Mouse (Mus musculus) CH12.LX (cell line): ENCODE measurements around the gene Nos1ap. TPM values are rescaled to one million over a fixed set of nuclear protein-coding genes. Genes with fewer than 3 reads are reported as not detected.

Experiments used
- DNase-seq: peaks from one replicate; pipeline ENCODE4 v3.0.0-alpha.2; 2013; ENCODE audit errors: extremely low read depth
- H3K27ac ChIP-seq: 2 replicates; pipeline ENCODE4 v1.5.1; 2012; ENCODE audit warnings: low read depth, mild to moderate bottlenecking, control low read depth, moderate library complexity; ENCODE audit not compliant: insufficient read depth
- H3K27me3 ChIP-seq: replicated peaks from 2 replicates; pipeline ENCODE3; 2012; ENCODE audit warnings: inconsistent platforms
- H3K36me3 ChIP-seq, 2 experiments: replicated peaks in 1 of 2; 2 replicates each; pipeline versions ENCODE3 to v1.6.1; 2012; ENCODE audit warnings: inconsistent platforms in 1 of 2, low read length in 1 of 2, mild to moderate bottlenecking in 1 of 2, mixed read lengths in 1 of 2, moderate library complexity in 1 of 2; ENCODE audit not compliant: control insufficient read depth in 1 of 2, insufficient read depth in 1 of 2
- H3K4me1 ChIP-seq, 2 experiments: 2 replicates each; pipeline ENCODE4 v1.6.1; 2012; ENCODE audit warnings: inconsistent platforms in 1 of 2, moderate library complexity in 1 of 2; ENCODE audit not compliant: insufficient read depth in 2 of 2, control insufficient read depth in 1 of 2
- H3K4me2 ChIP-seq: 2 replicates; pipeline ENCODE4 v1.6.1; 2012; ENCODE audit warnings: low read depth, mild to moderate bottlenecking, control low read depth; ENCODE audit not compliant: poor library complexity, insufficient read depth, severe bottlenecking
- H3K4me3 ChIP-seq, 3 experiments: fragments of 150-350 bp in 1 of 3; sonication (generic) in 1 of 3; replicated peaks in 1 of 3; 2 replicates each; pipeline versions ENCODE3 to v1.5.1; 2011 to 2012; ENCODE audit warnings: low read depth in 2 of 3, low read length in 2 of 3, mild to moderate bottlenecking in 2 of 3, moderate library complexity in 2 of 3, control low read depth in 1 of 3, improper control_type of control experiment in 1 of 3, inconsistent platforms in 1 of 3, mixed read lengths in 1 of 3; ENCODE audit not compliant: poor library complexity in 1 of 3
- H3K79me2 ChIP-seq: replicated peaks from 2 replicates; pipeline ENCODE4 v1.6.1; 2012; ENCODE audit warnings: mild to moderate bottlenecking, moderate library complexity; ENCODE audit not compliant: control insufficient read depth, poor library complexity, insufficient read depth, severe bottlenecking; ENCODE audit errors: extremely low read depth
- H3K9ac ChIP-seq: 2 replicates; pipeline ENCODE4 v1.6.1; 2012; ENCODE audit warnings: low read depth, mild to moderate bottlenecking, control low read depth, moderate library complexity; ENCODE audit not compliant: insufficient read depth
- H3K9me3 ChIP-seq: replicated peaks from 2 replicates; pipeline ENCODE3; 2012; ENCODE audit warnings: low read length, inconsistent platforms, mixed read lengths
- BHLHE40 ChIP-seq: IDR thresholded peaks from 2 replicates; pipeline ENCODE4 v1.6.1; 2011; ENCODE audit warnings: mild to moderate bottlenecking, low read depth, low read length, improper control_type of control experiment
- CHD1 ChIP-seq: IDR thresholded peaks from 2 replicates; pipeline ENCODE4 v1.6.1; 2012; ENCODE audit warnings: low read depth, low read length, improper control_type of control experiment, inconsistent platforms
- CHD2 ChIP-seq: IDR thresholded peaks from 2 replicates; pipeline ENCODE4 v1.6.1; 2011; ENCODE audit warnings: low read length, improper control_type of control experiment
- CTCF ChIP-seq, 2 experiments: IDR thresholded peaks in 1 of 2; conservative IDR thresholded peaks in 1 of 2; 2 replicates each; pipeline ENCODE4 v1.5.1; 2011 to 2012; ENCODE audit warnings: low read depth in 2 of 2, low read length in 2 of 2, improper control_type of control experiment in 1 of 2, inconsistent platforms in 1 of 2, mild to moderate bottlenecking in 1 of 2, moderate library complexity in 1 of 2
- E2F4 ChIP-seq: IDR thresholded peaks from 2 replicates; pipeline ENCODE4 v1.6.1; 2011; ENCODE audit warnings: low read depth, low read length, improper control_type of control experiment; ENCODE audit not compliant: insufficient replicate concordance
- ELF1 ChIP-seq: IDR thresholded peaks from 2 replicates; pipeline ENCODE4 v1.6.1; 2014; ENCODE audit warnings: low read depth, mild to moderate bottlenecking, inconsistent platforms, low read length, improper control_type of control experiment
- ETS1 ChIP-seq: conservative IDR thresholded peaks from 2 replicates; pipeline ENCODE4 v1.6.1; 2012; ENCODE audit warnings: low read depth, mild to moderate bottlenecking, inconsistent platforms, low read length, improper control_type of control experiment, moderate library complexity
- HCFC1 ChIP-seq: IDR thresholded peaks from 2 replicates; pipeline ENCODE4 v1.6.1; 2012; ENCODE audit warnings: low read depth, mild to moderate bottlenecking, inconsistent platforms, low read length, improper control_type of control experiment
- IRF4 ChIP-seq: IDR thresholded peaks from 2 replicates; pipeline ENCODE4 v1.6.1; 2014; ENCODE audit warnings: low read depth, mild to moderate bottlenecking, inconsistent platforms, low read length, improper control_type of control experiment
- JUN ChIP-seq: IDR thresholded peaks from 2 replicates; pipeline ENCODE4 v1.6.1; 2011; ENCODE audit warnings: low read depth, mild to moderate bottlenecking, low read length, improper control_type of control experiment, moderate library complexity; ENCODE audit not compliant: insufficient read depth
- JUND ChIP-seq: conservative IDR thresholded peaks from 2 replicates; pipeline ENCODE4 v1.6.1; 2011; ENCODE audit warnings: low read depth, low read length, improper control_type of control experiment
- KAT2A ChIP-seq: IDR thresholded peaks from 2 replicates; pipeline ENCODE4 v1.6.1; 2012; ENCODE audit warnings: low read length, improper control_type of control experiment, inconsistent platforms; ENCODE audit not compliant: insufficient replicate concordance
- MAFK ChIP-seq: IDR thresholded peaks from 2 replicates; pipeline ENCODE4 v1.6.1; 2011; ENCODE audit warnings: low read length, improper control_type of control experiment; ENCODE audit not compliant: insufficient replicate concordance
- MEF2A ChIP-seq: IDR thresholded peaks from 2 replicates; pipeline ENCODE4 v1.6.1; 2014; ENCODE audit warnings: low read depth, mild to moderate bottlenecking, inconsistent platforms, low read length, improper control_type of control experiment, borderline replicate concordance
- MXI1 ChIP-seq: IDR thresholded peaks from 2 replicates; pipeline ENCODE4 v1.6.1; 2011; ENCODE audit warnings: mild to moderate bottlenecking, low read depth, low read length, improper control_type of control experiment
- MYC ChIP-seq: IDR thresholded peaks from 2 replicates; pipeline ENCODE4 v1.6.1; 2011; ENCODE audit warnings: low read depth, mild to moderate bottlenecking, improper control_type of control experiment, low read length
- NELFE ChIP-seq: IDR thresholded peaks from 2 replicates; pipeline ENCODE4 v1.6.1; 2011; ENCODE audit warnings: low read depth, low read length, improper control_type of control experiment
- NRF1 ChIP-seq: IDR thresholded peaks from 2 replicates; pipeline ENCODE4 v1.6.1; 2014; ENCODE audit warnings: low read depth, mild to moderate bottlenecking, inconsistent platforms, low read length, improper control_type of control experiment, moderate library complexity
- PAX5 ChIP-seq: IDR thresholded peaks from 2 replicates; pipeline ENCODE4 v1.6.1; 2012; ENCODE audit warnings: low read length, inconsistent platforms, mixed read lengths
- POLR2A ChIP-seq: IDR thresholded peaks from 2 replicates; pipeline ENCODE4 v1.6.1; 2011; ENCODE audit warnings: low read depth, mild to moderate bottlenecking, improper control_type of control experiment, low read length
- POLR2AphosphoS2 ChIP-seq: IDR thresholded peaks from 2 replicates; pipeline ENCODE4 v1.6.1; 2011; ENCODE audit warnings: low read depth, low read length, improper control_type of control experiment
- RAD21 ChIP-seq: IDR thresholded peaks from 2 replicates; pipeline ENCODE4 v1.6.1; 2011; ENCODE audit warnings: low read depth, mild to moderate bottlenecking, low read length, improper control_type of control experiment, moderate library complexity
- RCOR1 ChIP-seq: conservative IDR thresholded peaks from 2 replicates; pipeline ENCODE4 v1.6.1; 2012; ENCODE audit warnings: low read depth, mild to moderate bottlenecking, inconsistent platforms, low read length, improper control_type of control experiment
- SIN3A ChIP-seq: IDR thresholded peaks from 2 replicates; pipeline ENCODE4 v1.6.1; 2012; ENCODE audit warnings: low read length, improper control_type of control experiment, inconsistent platforms
- TCF12 ChIP-seq: IDR thresholded peaks from 2 replicates; pipeline ENCODE4 v1.6.1; 2014; ENCODE audit warnings: low read depth, mild to moderate bottlenecking, inconsistent platforms, low read length, improper control_type of control experiment
- UBTF ChIP-seq: IDR thresholded peaks from 2 replicates; pipeline ENCODE4 v1.6.1; 2012; ENCODE audit warnings: low read depth, mild to moderate bottlenecking, inconsistent platforms, low read length, improper control_type of control experiment, moderate library complexity
- USF1 ChIP-seq: IDR thresholded peaks from 2 replicates; pipeline ENCODE4 v1.6.1; 2014; ENCODE audit warnings: low read depth, mild to moderate bottlenecking, inconsistent platforms, low read length, improper control_type of control experiment
- ZC3H11A ChIP-seq: IDR thresholded peaks from 2 replicates; pipeline ENCODE4 v1.6.1; 2012; ENCODE audit warnings: low read depth, mild to moderate bottlenecking, inconsistent platforms, low read length, improper control_type of control experiment
- ZKSCAN1 ChIP-seq: IDR thresholded peaks from 2 replicates; pipeline ENCODE4 v1.6.1; 2012; ENCODE audit warnings: low read depth, inconsistent platforms, low read length, improper control_type of control experiment, borderline replicate concordance
- ZMIZ1 ChIP-seq: IDR thresholded peaks from 2 replicates; pipeline ENCODE4 v1.6.1; 2012; ENCODE audit warnings: low read depth, mild to moderate bottlenecking, inconsistent platforms, low read length, improper control_type of control experiment
- dilution Hi-C: fragments of 300-500 bp; cut with MboI; formaldehyde crosslinking; loops from 2 replicates; pipeline ENCODE4 v1.14.3; 2020; ENCODE audit warnings: low sequenced_read_pairs; ENCODE audit not compliant: extremely low pct_unique_long_range_greater_than_20kb, extremely low pct_ligation_motif_present
- in situ Hi-C: fragments of 300-500 bp; cut with MboI; formaldehyde crosslinking; loops from 3 replicates; pipeline ENCODE4 v1.14.3; 2019; ENCODE audit warnings: low sequenced_read_pairs, low pct_ligation_motif_present, low pct_unique_long_range_greater_than_20kb, mixed read lengths
- polyA plus RNA-seq: library from polyadenylated mRNA; unstranded; fragments of >175 nt; gene quantifications from 2 replicates; pipeline ENCODE4 v1.2.1, GENCODE M21; 2012; ENCODE audit warnings: low read depth; ENCODE audit not compliant: insufficient read length
- total RNA-seq, 2 experiments: library from RNA; depleted of rRNA; stranded (reverse); fragments of 300-350 nt in 1 of 2; fragments of >200 nt in 1 of 2; gene quantifications; 2 replicates each; pipeline ENCODE4 v1.2.3; 2012 to 2014

Nos1ap gene
- total and polyA plus RNA-seq, 3 experiments: not detected

DNA sequence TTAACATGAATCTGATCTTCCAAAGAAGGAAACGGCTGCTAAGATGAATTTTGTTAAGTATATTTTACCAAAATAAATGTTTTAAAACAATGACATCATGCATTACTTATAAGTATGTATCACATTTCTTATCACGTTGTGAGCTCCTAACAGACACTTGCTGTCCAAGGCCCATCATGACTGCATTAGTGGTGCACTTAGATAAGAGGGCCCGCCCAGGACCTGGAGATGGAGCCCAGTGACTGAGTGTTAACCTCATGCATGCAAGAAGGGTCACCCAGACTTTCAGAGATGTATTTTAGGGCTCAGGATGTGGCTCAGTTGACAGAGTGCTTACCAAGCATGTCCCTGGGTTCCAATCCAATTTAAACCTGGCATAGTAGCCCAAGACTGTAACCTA is 20.6 kb upstream of the Nos1ap start:
- Histone ChIP-seq H3K79me2 (no peaks in the 10 kb centered on the region), H3K27ac (no peak overlapping the region), H3K4me3 (no peak overlapping the region), H3K9me3 (no peaks in the 10 kb centered on the region), H3K36me3 (no peaks in the 10 kb centered on the region), H3K9ac (no peak overlapping the region), H3K27me3 (no peaks in the 10 kb centered on the region), H3K4me1 (no peaks in the 10 kb centered on the region), H3K4me2 (no peak overlapping the region)
- DNase-seq: no peak
- TF ChIP-seq POLR2AphosphoS2 (no peak), HCFC1 (no peak), MXI1 (no peak), KAT2A (no peak), SIN3A (no peak), USF1 (no peak), MYC (no peak), PAX5 (no peak), CHD1 (no peak), MAFK (no peak), CHD2 (no peak), NRF1 (no peak), RAD21 (no peak), ZKSCAN1 (no peak), MEF2A (no peak), ELF1 (no peak), TCF12 (no peak), NELFE (no peak), IRF4 (no peak)
- dilution Hi-C loops: no loop called here
- in situ Hi-C loops: loop anchor here (25.0 kb wide), 1 partner anchor 298 kb away; the partner anchor contains the start of genes Gm7694 and Spata46

DNA sequence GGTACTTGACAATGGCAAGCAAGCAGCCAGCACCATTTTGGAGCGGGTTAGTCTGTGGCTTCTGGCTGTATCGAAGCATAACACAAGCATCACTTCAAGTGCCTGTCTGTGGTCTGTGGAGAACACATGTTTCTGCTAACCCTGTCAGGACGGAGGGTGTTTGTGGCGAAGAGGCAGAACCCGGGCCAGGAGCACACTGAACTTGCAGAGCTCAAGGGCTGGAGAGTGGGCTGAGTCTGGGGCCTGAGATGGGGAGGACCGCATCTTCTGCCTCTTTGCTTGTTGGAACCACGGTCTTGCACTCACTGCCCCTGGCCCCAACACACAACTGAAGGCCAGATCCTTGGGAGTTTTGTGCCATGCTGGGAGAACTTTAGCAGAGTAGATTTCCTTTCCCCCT is 20.2 kb upstream of the Nos1ap start:
- no peak for DNase-seq

More for the DNA sequence above, 20.2 kb upstream of the Nos1ap start:
- in situ Hi-C loops (loop anchor here (10.0 to 25.0 kb wide), 2 partner anchors 298 to 395 kb away; partner anchors contain the start of genes Gm7694, Spata46 and Uhmk1), dilution Hi-C loops (no loop called here)
- H3K4me2 ChIP-seq: no peak overlapping the region
- no peak overlapping the region for H3K4me3 ChIP-seq
- TF ChIP-seq ZC3H11A (no peak), UBTF (no peak), JUN (no peak), MXI1 (no peak), JUND (no peak), CHD1 (no peak), E2F4 (no peak), IRF4 (no peak), POLR2AphosphoS2 (no peak), ZMIZ1 (no peak), ETS1 (no peak), POLR2A (no peak), BHLHE40 (no peak), TCF12 (no peak), RCOR1 (no peak), PAX5 (no peak), CTCF (conservative IDR thresholded peaks at IDR 0.05 in 1 of 2, IDR thresholded peaks at IDR 0.05 in 1 of 2; ENCODE audit: low read depth in 2 of 2, low read length in 2 of 2) (no peak), RAD21 (no peak), SIN3A (no peak)
- H3K27me3 ChIP-seq: no peaks in the 10 kb centered on the region
- H3K36me3 ChIP-seq: no peaks in the 10 kb centered on the region
- H3K79me2 ChIP-seq: no peaks in the 10 kb centered on the region
- no peak overlapping the region for H3K27ac ChIP-seq
- no peaks in the 10 kb centered on the region for H3K4me1 ChIP-seq
- no peaks in the 10 kb centered on the region for H3K9me3 ChIP-seq
- H3K9ac ChIP-seq: no peak overlapping the region
